Mouse (Mus musculus) CD4-positive helper T cell, adult 2 months (primary cell): ENCODE measurements at regions not wholly inside any gene's neighbourhood (a gene's known extent, or its start where the extent isn't known, plus 50 kb on each side); places are given as distances from the start of the nearest gene placed in this dataset.

Experiments
- DNase-seq: peaks from one replicate; pipeline ENCODE4 v3.0.0-alpha.2; 2012; ENCODE audit warnings: low read depth, missing footprints, low spot score

- DNase-seq = no peak
These were observed 208.8 kb upstream of the Plpp4 start for GRCm38 (mm10) chr7:129048023-129048422.

DNA sequence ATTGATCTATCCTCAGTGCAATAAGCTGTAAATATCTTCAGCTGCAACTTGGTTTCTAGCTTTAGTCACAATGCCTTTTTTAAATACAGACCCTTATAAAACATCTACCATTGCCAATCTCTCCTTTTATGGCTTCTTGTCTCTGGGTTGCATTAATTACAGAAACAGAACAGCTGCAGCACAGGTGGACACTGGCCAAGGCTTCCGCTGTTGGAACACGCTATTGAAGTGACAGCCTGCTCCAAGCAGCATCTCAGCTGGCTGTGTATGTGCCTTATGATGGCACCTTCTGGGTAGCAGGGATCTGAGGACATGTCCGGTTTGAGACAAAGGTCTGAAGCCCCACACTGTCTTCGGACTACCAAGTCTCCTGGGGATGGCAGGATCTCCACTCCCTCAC, 207.1 kb upstream of the Plpp4 start:
- DNase-seq = no peak

DNA sequence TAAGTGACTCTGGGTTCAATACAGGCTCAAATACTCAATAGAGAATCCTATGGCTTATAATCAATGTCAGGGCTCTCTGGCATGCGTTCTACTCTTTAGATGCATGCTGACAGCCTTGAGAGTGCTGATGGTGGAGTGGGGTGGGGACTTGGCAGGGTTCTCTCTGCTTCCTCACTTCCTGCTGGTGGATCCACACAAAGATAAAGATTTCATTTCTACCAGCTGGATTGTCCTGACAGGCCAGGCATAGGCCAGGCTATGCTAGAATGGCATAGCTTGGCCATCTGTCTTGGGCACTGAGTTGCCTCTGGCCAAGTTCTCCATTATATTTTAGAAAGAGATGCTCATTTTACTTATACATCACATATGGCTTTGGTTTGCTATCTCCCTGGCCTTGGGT, 206.2 kb upstream of the Plpp4 start:
- no peak for DNase-seq

GRCm38 (mm10) chr7:129066891-129067290, 189.9 kb upstream of the Plpp4 start:
- DNase-seq = no peak

DNA sequence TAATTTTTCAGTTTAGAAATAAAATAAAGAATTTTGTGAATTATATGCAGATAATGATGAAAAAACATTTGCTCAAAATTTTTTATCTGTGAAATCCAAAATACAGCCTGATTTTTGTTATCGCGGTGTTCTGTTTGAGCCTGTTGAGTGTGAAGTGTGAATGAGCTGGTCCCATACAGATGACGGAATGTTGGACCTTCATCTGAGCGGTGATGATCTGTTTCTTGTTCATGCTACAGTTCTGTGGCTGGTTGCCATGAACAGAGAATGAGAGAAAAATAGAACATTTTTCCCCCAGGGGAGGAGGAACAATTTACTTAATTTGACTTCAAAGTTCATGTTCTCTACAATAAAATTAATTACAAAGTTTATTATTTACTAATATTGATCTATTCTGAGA, 188.7 kb upstream of the Plpp4 start:
- no peak for DNase-seq

GRCm38 (mm10) chr7:129079786-129080185, 177.0 kb upstream of the Plpp4 start:
- no peak for DNase-seq

DNA sequence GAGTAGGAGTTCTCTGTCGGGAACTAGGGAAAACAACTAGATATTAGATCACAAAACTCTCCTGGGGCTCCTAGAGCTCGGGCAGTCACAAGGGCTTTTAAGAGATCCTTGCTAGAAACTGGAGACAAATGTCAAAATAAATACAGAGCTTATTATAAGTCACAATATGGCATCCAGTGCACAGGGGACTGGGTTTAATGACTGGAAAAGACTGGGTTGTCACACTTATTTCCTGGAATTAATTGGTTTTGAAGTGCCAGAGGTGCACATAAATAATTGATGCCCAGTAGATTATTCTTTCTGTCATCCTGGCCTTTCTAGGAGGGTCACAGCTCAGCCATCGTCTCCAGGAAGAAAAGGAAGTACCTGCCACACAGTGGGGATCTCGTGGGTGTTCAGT, 165.4 kb upstream of the Plpp4 start:
- DNase-seq = no peak

- no peak for DNase-seq
These were observed 160.3 kb upstream of the Plpp4 start for GRCm38 (mm10) chr7:129096374-129097069.

GRCm38 (mm10) chr7:129102437-129102836, 154.4 kb upstream of the Plpp4 start:
- DNase-seq = no peak

DNA sequence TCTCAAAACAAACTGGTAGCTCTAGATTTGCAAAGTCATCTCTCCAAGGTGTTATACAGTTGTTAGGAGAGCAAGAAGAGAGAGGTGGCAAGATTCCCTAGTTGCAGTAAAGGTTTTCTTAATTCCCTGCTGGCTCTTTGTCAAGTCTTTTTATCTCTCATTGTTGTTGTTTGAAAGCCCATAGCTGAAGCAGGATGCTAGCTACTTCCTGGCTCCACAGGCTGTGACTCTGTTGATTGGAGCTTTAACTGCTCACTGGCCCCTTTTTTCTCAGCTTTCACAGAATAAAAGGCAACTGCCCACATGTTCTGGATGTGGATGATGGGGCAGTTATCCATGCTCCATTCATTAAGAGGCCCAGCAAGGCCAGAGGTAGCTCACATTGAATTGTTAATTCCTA, 122.7 kb upstream of the Plpp4 start:
- DNase-seq = no peak

GRCm38 (mm10) chr7:129134661-129135215, 122.1 kb upstream of the Plpp4 start:
- DNase-seq = no peak

- no peak for DNase-seq
These were observed 119.4 kb upstream of the Plpp4 start for GRCm38 (mm10) chr7:129137303-129137990.

- no peak for DNase-seq
These were observed 114.8 kb upstream of the Plpp4 start for GRCm38 (mm10) chr7:129141942-129142598.

- DNase-seq = no peak
These were observed 114.3 kb upstream of the Plpp4 start for GRCm38 (mm10) chr7:129142599-129142949.

DNA sequence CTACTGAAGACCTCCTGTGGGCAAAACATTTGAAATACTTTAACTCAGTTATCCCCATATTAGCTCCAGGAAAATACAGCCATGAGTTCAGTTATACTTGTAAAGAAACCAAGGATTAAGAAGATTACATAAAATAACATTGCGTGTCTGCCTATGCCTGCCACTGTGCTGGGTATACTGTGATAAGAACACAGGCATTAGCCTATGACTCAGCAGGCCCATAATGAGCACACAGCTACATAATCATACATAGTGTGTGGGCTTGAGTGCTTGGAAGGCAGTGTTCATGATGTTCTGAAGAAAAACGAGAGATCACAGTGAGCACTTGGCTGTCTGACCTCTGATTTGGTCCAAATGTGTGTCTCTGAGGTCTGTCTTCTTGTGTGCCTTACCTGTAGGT, 101.3 kb upstream of the Plpp4 start:
- no peak for DNase-seq

GRCm38 (mm10) chr7:129169971-129170370, 86.9 kb upstream of the Plpp4 start:
- no peak for DNase-seq

DNA sequence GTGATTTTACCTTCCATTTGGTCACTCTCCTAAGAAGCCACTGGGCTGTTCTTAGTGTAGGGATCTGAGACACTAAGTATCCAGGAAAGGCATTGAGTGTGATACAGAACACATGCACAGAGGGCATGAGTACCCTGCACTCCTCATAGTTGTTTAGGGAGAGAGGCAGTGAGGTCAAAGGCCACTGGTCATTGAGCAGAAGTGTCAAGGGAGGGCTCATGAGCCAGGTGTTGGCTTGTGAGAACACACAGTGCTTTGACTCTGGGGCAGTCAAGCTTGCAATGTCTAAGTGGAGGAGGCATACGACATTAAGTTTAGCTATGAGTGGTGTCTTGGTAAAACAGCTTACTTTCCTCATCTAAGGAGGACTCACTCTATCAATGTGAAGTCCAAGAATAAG, 65.9 kb upstream of the Plpp4 start:
- no peak for DNase-seq

DNA sequence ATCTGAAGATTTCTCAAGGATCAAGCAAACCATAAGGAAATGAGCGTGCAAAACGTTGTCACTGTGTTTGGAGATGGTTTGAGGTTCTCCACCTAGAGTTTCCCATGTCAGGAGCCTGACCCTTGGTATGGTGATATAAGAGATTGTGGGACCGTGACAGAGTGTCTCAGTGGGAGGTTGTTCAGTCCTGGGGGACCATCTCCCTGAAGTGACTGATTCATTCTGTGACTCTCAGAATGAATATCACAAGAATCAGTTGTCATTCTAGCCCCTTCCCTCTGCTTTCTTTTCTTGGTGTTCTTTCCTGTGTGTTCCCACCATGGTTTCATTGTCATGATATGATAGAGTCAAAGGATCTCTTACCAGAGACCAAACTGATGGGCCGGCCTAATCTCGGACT, 49.8 kb upstream of the Plpp4 start:
- no peak for DNase-seq
